Mouse (Mus musculus): ENCODE data around the gene Tctex1d4. TPM values are rescaled to one million over a fixed set of nuclear protein-coding genes. Genes with fewer than 3 reads are reported as not detected.

Gene Tctex1d4
- total and polyA plus RNA-seq, 3 experiments: 0.98 TPM; not detected in 2

- Histone ChIP-seq H3K9ac (ENCODE audit: insufficient read depth, low read depth) (no peak overlapping the region), H3K4me2 (ENCODE audit: insufficient read depth, low read depth, poor library complexity, severe bottlenecking) (no peak overlapping the region), H3K27ac (ENCODE audit: insufficient read depth, low read depth) (no peak overlapping the region), H3K27me3 (replicated peaks) (no peaks in the 10 kb centered on the region), H3K4me1 (ENCODE audit: control insufficient read depth in 1 of 2, insufficient read depth in 2 of 2) (no peaks in the 10 kb centered on the region), H3K9me3 (replicated peaks; ENCODE audit: low read length) (no peaks in the 10 kb centered on the region), H3K79me2 (replicated peaks; ENCODE audit: control insufficient read depth, extremely low read depth, insufficient read depth, poor library complexity, severe bottlenecking) (no peaks in the 10 kb centered on the region), H3K36me3 (replicated peaks in 1 of 2; ENCODE audit: control insufficient read depth in 1 of 2, insufficient read depth in 1 of 2, low read length in 1 of 2) (peaks cover 12 to 51% of the 10 kb centered on the region in 2 experiments), H3K4me3 (replicated peaks in 1 of 3; ENCODE audit: low read depth in 2 of 3, low read length in 2 of 3, poor library complexity in 1 of 3) (no peak overlapping the region)
- in situ Hi-C loops (cut with MboI; ENCODE audit: low pct_ligation_motif_present, low pct_unique_long_range_greater_than_20kb, low sequenced_read_pairs): no loop called here
- no peak for DNase-seq (ENCODE audit: extremely low read depth)
- dilution Hi-C loops (cut with MboI; ENCODE audit: extremely low pct_ligation_motif_present, extremely low pct_unique_long_range_greater_than_20kb, low sequenced_read_pairs): no loop called here
- TF ChIP-seq ZKSCAN1 (IDR thresholded peaks at IDR 0.05; ENCODE audit: borderline replicate concordance, low read depth, low read length) (no peak), ZNF384 (IDR thresholded peaks at IDR 0.05; ENCODE audit: low read depth, low read length) (no peak), MAFK (IDR thresholded peaks at IDR 0.05; ENCODE audit: insufficient replicate concordance, low read length) (no peak), HCFC1 (IDR thresholded peaks at IDR 0.05; ENCODE audit: low read depth, low read length) (no peak), IRF4 (IDR thresholded peaks at IDR 0.05; ENCODE audit: low read depth, low read length) (no peak), ELF1 (IDR thresholded peaks at IDR 0.05; ENCODE audit: low read depth, low read length) (no peak), MYC (IDR thresholded peaks at IDR 0.05; ENCODE audit: low read depth, low read length) (no peak), NELFE (IDR thresholded peaks at IDR 0.05; ENCODE audit: low read depth, low read length) (no peak), JUN (IDR thresholded peaks at IDR 0.05; ENCODE audit: insufficient read depth, low read depth, low read length) (no peak), RAD21 (IDR thresholded peaks at IDR 0.05; ENCODE audit: low read depth, low read length) (no peak), NRF1 (IDR thresholded peaks at IDR 0.05; ENCODE audit: low read depth, low read length) (no peak), SMC3 (IDR thresholded peaks at IDR 0.05; ENCODE audit: low read depth, low read length) (no peak), BHLHE40 (IDR thresholded peaks at IDR 0.05; ENCODE audit: low read depth, low read length) (no peak)
Measured at GRCm38 (mm10) chr4:117087948-117088640, 38.5 kb upstream of the Tctex1d4 start.

GRCm38 (mm10) chr4:117090586-117090985, 36.0 kb upstream of the Tctex1d4 start:
- Histone ChIP-seq H3K27me3 (replicated peaks) (no peaks in the 10 kb centered on the region), H3K27ac (ENCODE audit: insufficient read depth, low read depth) (no peak overlapping the region), H3K9ac (ENCODE audit: insufficient read depth, low read depth) (no peak overlapping the region), H3K79me2 (replicated peaks; ENCODE audit: control insufficient read depth, extremely low read depth, insufficient read depth, poor library complexity, severe bottlenecking) (no peaks in the 10 kb centered on the region), H3K9me3 (replicated peaks; ENCODE audit: low read length) (no peaks in the 10 kb centered on the region), H3K36me3 (replicated peaks in 1 of 2; ENCODE audit: control insufficient read depth in 1 of 2, insufficient read depth in 1 of 2, low read length in 1 of 2) (peaks cover 5 to 31% of the 10 kb centered on the region in 2 experiments), H3K4me3 (replicated peaks in 1 of 3; ENCODE audit: low read depth in 2 of 3, low read length in 2 of 3, poor library complexity in 1 of 3) (no peak overlapping the region), H3K4me2 (ENCODE audit: insufficient read depth, low read depth, poor library complexity, severe bottlenecking) (no peak overlapping the region), H3K4me1 (ENCODE audit: control insufficient read depth in 1 of 2, insufficient read depth in 2 of 2) (no peaks in the 10 kb centered on the region)
- TF ChIP-seq RCOR1 (conservative IDR thresholded peaks at IDR 0.05; ENCODE audit: low read depth, low read length): no peak
- TF ChIP-seq POLR2A (IDR thresholded peaks at IDR 0.05; ENCODE audit: low read depth, low read length): no peak
- TF ChIP-seq JUND (conservative IDR thresholded peaks at IDR 0.05; ENCODE audit: low read depth, low read length): no peak
- TF ChIP-seq RAD21 (IDR thresholded peaks at IDR 0.05; ENCODE audit: low read depth, low read length): no peak
- no peak for TF ChIP-seq EP300 (IDR thresholded peaks at IDR 0.05; ENCODE audit: low read length)
- no peak for TF ChIP-seq JUN (IDR thresholded peaks at IDR 0.05; ENCODE audit: insufficient read depth, low read depth, low read length)
- no peak for TF ChIP-seq BHLHE40 (IDR thresholded peaks at IDR 0.05; ENCODE audit: low read depth, low read length)
- TF ChIP-seq KAT2A (IDR thresholded peaks at IDR 0.05; ENCODE audit: insufficient replicate concordance, low read length): no peak
- TF ChIP-seq USF1 (IDR thresholded peaks at IDR 0.05; ENCODE audit: low read depth, low read length): no peak
- in situ Hi-C loops (cut with MboI; ENCODE audit: low pct_ligation_motif_present, low pct_unique_long_range_greater_than_20kb, low sequenced_read_pairs) (no loop called here), dilution Hi-C loops (cut with MboI; ENCODE audit: extremely low pct_ligation_motif_present, extremely low pct_unique_long_range_greater_than_20kb, low sequenced_read_pairs) (no loop called here)
- no peak for DNase-seq (ENCODE audit: extremely low read depth)
